Mouse (Mus musculus) layer of hippocampus, postnatal 14 days (tissue): ENCODE measurements around the gene Thrb. TPM values are rescaled to one million over a fixed set of nuclear protein-coding genes. Genes with fewer than 3 reads are reported as not detected.

Experiments
- DNase-seq, 2 experiments: peaks; one replicate each; pipeline ENCODE4 v3.0.0; 2021 to 2022; ENCODE audit warnings: low spot score in 2 of 2, mixed read lengths in 1 of 2
- total RNA-seq, 2 experiments: library from RNA; stranded (reverse); gene quantifications; 2 replicates each; pipeline ENCODE4 v1.2.3; 2021

Thrb gene
- total RNA-seq, 2 experiments from 2014 or later = 29.3 to 40.4 TPM

GRCm38 (mm10) chr14:18021726-18022125, 361.7 kb downstream of the Thrb start:
- DNase-seq = no peak

- DNase-seq = no peak
Measured at GRCm38 (mm10) chr14:18022351-18022750, 362.3 kb downstream of the Thrb start.

DNA sequence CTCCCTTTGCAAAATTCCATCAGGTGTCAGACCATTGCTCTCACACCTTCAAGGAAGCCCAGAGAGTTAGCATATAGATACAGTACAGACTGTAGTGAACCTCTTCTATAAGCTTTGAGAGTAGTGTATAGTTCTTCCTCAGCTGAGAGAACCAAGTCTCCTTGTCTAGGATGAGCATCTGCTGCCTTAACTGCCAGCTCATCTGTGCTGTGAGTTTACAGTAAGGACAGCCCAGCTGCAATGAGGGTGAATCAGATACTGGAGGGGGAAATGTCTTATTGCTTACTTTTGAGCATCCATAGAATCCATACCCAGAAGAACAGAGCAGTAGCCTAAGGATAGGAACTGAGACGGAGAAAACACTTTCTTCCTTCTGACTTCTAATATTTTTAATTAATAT, 367.8 kb downstream of the Thrb start:
- no peak for DNase-seq

DNA sequence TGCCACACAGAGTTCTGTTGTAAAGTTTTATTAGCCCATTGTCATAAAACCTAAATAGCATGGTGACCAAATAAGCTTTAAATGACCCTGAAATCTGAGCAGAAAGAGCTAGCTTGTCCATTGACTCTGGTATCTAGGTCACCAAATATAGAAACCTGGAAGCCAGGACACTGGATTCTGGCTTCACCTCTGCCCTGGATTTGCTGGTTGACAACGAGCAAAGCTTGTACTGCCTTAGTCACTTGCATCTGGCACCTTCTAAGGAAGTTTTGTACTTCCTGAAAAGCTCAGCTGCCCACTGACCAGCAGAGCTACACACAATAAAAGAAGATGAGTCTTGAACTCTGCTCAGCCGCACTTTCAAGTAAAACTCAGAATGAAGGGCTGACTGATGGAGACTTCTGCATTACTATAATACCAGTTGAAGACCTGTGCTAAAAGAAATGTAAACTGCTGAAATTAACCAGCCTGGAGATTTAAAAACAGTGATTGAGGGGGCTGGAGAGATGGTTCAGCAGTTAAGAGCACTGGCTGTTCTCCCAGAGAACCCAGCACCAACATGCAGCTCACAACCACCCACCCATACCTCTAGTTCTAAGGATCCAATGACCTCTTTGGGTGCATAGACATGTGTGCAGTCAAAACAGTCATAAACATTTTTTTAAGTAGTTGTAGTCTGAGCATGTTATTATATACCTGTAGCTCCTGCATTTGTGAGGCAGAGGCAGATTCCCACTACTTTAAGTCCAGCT, 369.3 kb downstream of the Thrb start:
- no peak for DNase-seq

- no peak for DNase-seq
Measured at GRCm38 (mm10) chr14:18031941-18032340, 371.9 kb downstream of the Thrb start.

GRCm38 (mm10) chr14:18036573-18036972, 376.5 kb downstream of the Thrb start:
- no peak for DNase-seq

DNA sequence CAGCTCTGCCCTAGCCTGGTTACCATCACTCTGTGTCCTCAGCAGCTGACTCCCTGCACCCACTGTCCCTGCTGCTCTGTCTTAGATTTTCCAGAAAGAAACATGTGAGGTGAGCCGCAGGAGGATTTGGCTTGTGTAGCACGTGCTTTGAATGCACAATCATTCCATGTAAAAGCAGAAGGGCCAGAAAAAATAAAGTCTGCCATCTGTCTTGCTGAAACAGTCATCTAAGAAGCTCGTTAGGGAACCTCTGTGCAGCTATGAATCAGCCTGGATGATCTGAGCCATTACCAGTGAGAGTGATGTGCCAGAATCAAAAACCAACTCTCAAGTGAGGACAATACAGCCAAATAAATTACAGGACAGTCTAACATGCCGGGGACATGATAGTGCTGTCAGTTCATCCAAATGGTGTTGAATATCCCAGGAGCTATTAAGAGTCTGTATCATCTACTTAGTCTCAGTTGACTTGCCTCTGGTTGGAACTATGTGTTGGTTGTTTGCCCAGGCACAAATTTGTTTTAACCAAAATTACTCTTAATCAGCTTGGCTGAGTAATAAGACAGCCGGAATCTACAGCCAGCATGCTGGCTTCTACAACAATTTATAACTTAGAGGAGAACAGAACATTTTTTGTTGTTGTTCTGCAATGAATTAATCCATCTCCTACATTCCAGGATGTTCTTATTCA, 402.2 kb downstream of the Thrb start:
- DNase-seq = peak; percentile 38 to 79
